Mouse (Mus musculus) layer of hippocampus, adult 9-11 months (tissue): ENCODE measurements around the gene Nsa2.

Experiments
- DNase-seq: peaks from one replicate; pipeline ENCODE4 v3.0.0; 2022

Gene Nsa2

GRCm38 (mm10) chr13:97082432-97082831 is 55.3 kb downstream of the Nsa2 start:
- DNase-seq: no peak

- no peak for DNase-seq
Observed at GRCm38 (mm10) chr13:97080615-97081014, 57.1 kb downstream of the Nsa2 start.

GRCm38 (mm10) chr13:97080201-97080600 is 57.5 kb downstream of the Nsa2 start:
- peak; percentile 6 for DNase-seq
